Mouse (Mus musculus) adrenal gland, adult 10 weeks (tissue): ENCODE results near the gene Zc3h7b. TPM values are rescaled to one million over a fixed set of nuclear protein-coding genes. Genes with fewer than 3 reads are reported as not detected.

Experiments used
- polyA plus RNA-seq: library from polyadenylated mRNA; stranded (reverse); fragments of 350-450 nt; fragmentation: Illumina TruSeq; extraction: RNeasy Lipid Tissue Mini Kit (QIAGEN cat#74804); gene quantifications from one replicate; pipeline ENCODE4 v1.2.3, GENCODE M21; 2014; ENCODE audit warnings: low read depth, low replicate concordance

Gene Zc3h7b
- 17.0 TPM for polyA plus RNA-seq

GRCm38 (mm10) chr15:81744992-81745600 is at the start of gene Zc3h7b, which contains the start of gene Rangap1:
Gene Zc3h7b (plus strand): TSS chr15:81745057.
Gene Rangap1 (minus strand): TSS chr15:81745530.

GRCm38 (mm10) chr15:81697175-81697574 is 47.7 kb upstream of the Zc3h7b start, which contains the start of gene Chadl:
Gene Chadl (minus strand): TSS chr15:81697287.

GRCm38 (mm10) chr15:81802001-81802890 is 57.4 kb downstream of the Zc3h7b start, which contains the start of gene Tef:
Gene Tef (plus strand): TSS chr15:81802421.

Other genes with a start within 250 kb of the Zc3h7b start
- gene Ep300, start 159.7 kb upstream of the Zc3h7b start, polyA plus RNA-seq: 78.9 TPM
- gene L3mbtl2, start 81.2 kb upstream of the Zc3h7b start, polyA plus RNA-seq: 1.6 TPM
- not detected for gene Chadl, start 47.8 kb upstream of the Zc3h7b start, polyA plus RNA-seq
- 7.4 TPM for gene Rangap1, start 473 bp downstream of the Zc3h7b start, polyA plus RNA-seq
- gene Tef, start 57.4 kb downstream of the Zc3h7b start, polyA plus RNA-seq: 21.1 TPM
- gene Tob2, start 113.7 kb downstream of the Zc3h7b start, polyA plus RNA-seq: 15.7 TPM
- 20.7 TPM for gene Phf5a, start 126.9 kb downstream of the Zc3h7b start, polyA plus RNA-seq
- gene Aco2, start 127.3 kb downstream of the Zc3h7b start, polyA plus RNA-seq: 113 TPM
- gene Polr3h, start 181.2 kb downstream of the Zc3h7b start, polyA plus RNA-seq: 3.6 TPM
- gene Csdc2, start 191.7 kb downstream of the Zc3h7b start, polyA plus RNA-seq: 0.52 TPM
- gene Pmm1, start 215.9 kb downstream of the Zc3h7b start, polyA plus RNA-seq: 2.3 TPM
- gene 1700029P11Rik, start 235.5 kb downstream of the Zc3h7b start, polyA plus RNA-seq: not detected
- gene Xrcc6, start 242.8 kb downstream of the Zc3h7b start, polyA plus RNA-seq: 290 TPM